Mouse (Mus musculus): Measurements from ENCODE around the gene Rai1. TPM values are rescaled to one million over a fixed set of nuclear protein-coding genes. Genes with fewer than 3 reads are reported as not detected.

Gene Rai1
- total RNA-seq, 1 experiment = 15.5 TPM

GRCm38 (mm10) chr11:60139734-60140371, 35.0 kb downstream of the Rai1 start:
- peak overlapping the region; percentile 90 to 99 for H3K4me3 ChIP-seq (ENCODE audit: insufficient read depth in 1 of 2, low read depth in 1 of 2, low read length in 2 of 2, poor library complexity in 1 of 2, severe bottlenecking in 1 of 2)
- no peak; the same call in 1 of the 2 replicates for TF ChIP-seq CHD2 (IDR thresholded peaks at IDR 0.05; ENCODE audit: low read depth, low read length)
- peak; percentile 63; the same call in 1 of the 2 replicates for TF ChIP-seq HCFC1 (IDR thresholded peaks at IDR 0.05; ENCODE audit: borderline replicate concordance, insufficient read depth, low read length)
- peak overlapping the region; percentile 69 for H3K9ac ChIP-seq (ENCODE audit: insufficient read depth, low read depth, low read length, poor library complexity, severe bottlenecking)
- peaks cover 0 to 10% of the 10 kb centered on the region in 2 experiments; a peak in 1 of 4 replicates for H3K4me1 ChIP-seq (ENCODE audit: control insufficient read depth in 2 of 2, insufficient read depth in 2 of 2, low read length in 2 of 2, poor library complexity in 1 of 2)
- in situ Hi-C loops (cut with MboI; ENCODE audit: low sequenced_read_pairs in 2 of 2, unreplicated experiment in 2 of 2) = no loop called here
- no peak overlapping the region for H3K27ac ChIP-seq (ENCODE audit: insufficient read depth, low read depth, low read length, poor library complexity, severe bottlenecking)
- no peaks in the 10 kb centered on the region for H3K36me3 ChIP-seq (ENCODE audit: control insufficient read depth, insufficient read depth, low read length, poor library complexity, severe bottlenecking)
- peak; percentile 50 for DNase-seq (ENCODE audit: low read depth, low spot score)
- no peaks in the 10 kb centered on the region for H3K9me3 ChIP-seq (ENCODE audit: control insufficient read depth, insufficient read depth, low read depth, low read length)

- TF ChIP-seq ZC3H11A (IDR thresholded peaks at IDR 0.05; ENCODE audit: borderline replicate concordance, low read depth, low read length) = no peak
- no peak for TF ChIP-seq CHD2 (IDR thresholded peaks at IDR 0.05; ENCODE audit: low read depth, low read length)
- TF ChIP-seq HCFC1 (IDR thresholded peaks at IDR 0.05; ENCODE audit: borderline replicate concordance, insufficient read depth, low read length) = no peak
- TF ChIP-seq MAFK (IDR thresholded peaks at IDR 0.05; ENCODE audit: insufficient read depth, low read depth, low read length) = no peak; the same call in 1 of the 2 replicates
- 0 out of 2 replicates have a peak, but pooled peaks have one; percentile 24 for TF ChIP-seq ZNF384 (IDR thresholded peaks at IDR 0.05; ENCODE audit: low read depth, low read length)
- in situ Hi-C loops (cut with MboI; ENCODE audit: low sequenced_read_pairs in 2 of 2, unreplicated experiment in 2 of 2) = no loop called here
- peak overlapping the region; percentile 69 for H3K9ac ChIP-seq (ENCODE audit: insufficient read depth, low read depth, low read length, poor library complexity, severe bottlenecking)
- DNase-seq (ENCODE audit: low read depth, low spot score) = no peak
- H3K4me1 ChIP-seq (ENCODE audit: control insufficient read depth in 2 of 2, insufficient read depth in 2 of 2, low read length in 2 of 2, poor library complexity in 1 of 2) = peaks cover 0 to 10% of the 10 kb centered on the region in 2 experiments; a peak in 1 of 4 replicates
- peak overlapping the region; percentile 90 to 99 for H3K4me3 ChIP-seq (ENCODE audit: insufficient read depth in 1 of 2, low read depth in 1 of 2, low read length in 2 of 2, poor library complexity in 1 of 2, severe bottlenecking in 1 of 2)
- 0 out of 2 replicates have a peak, but pooled peaks cover 4% of the 10 kb centered on the region for H3K36me3 ChIP-seq (ENCODE audit: control insufficient read depth, insufficient read depth, low read length, poor library complexity, severe bottlenecking)
- no peaks in the 10 kb centered on the region for H3K9me3 ChIP-seq (ENCODE audit: control insufficient read depth, insufficient read depth, low read depth, low read length)
- H3K27ac ChIP-seq (ENCODE audit: insufficient read depth, low read depth, low read length, poor library complexity, severe bottlenecking) = no peak overlapping the region
Observed at GRCm38 (mm10) chr11:60140586-60141284, 35.9 kb downstream of the Rai1 start.

GRCm38 (mm10) chr11:60141285-60141608, 36.4 kb downstream of the Rai1 start:
- H3K36me3 ChIP-seq (ENCODE audit: control insufficient read depth, insufficient read depth, low read length, poor library complexity, severe bottlenecking) = peaks cover 7% of the 10 kb centered on the region; the same call in 1 of the 2 replicates
- peaks cover 0 to 10% of the 10 kb centered on the region in 2 experiments; a peak in 1 of 4 replicates for H3K4me1 ChIP-seq (ENCODE audit: control insufficient read depth in 2 of 2, insufficient read depth in 2 of 2, low read length in 2 of 2, poor library complexity in 1 of 2)
- peak overlapping the region; percentile 27 to 90 for H3K4me3 ChIP-seq (ENCODE audit: insufficient read depth in 1 of 2, low read depth in 1 of 2, low read length in 2 of 2, poor library complexity in 1 of 2, severe bottlenecking in 1 of 2)

GRCm38 (mm10) chr11:60143086-60143485, 38.3 kb downstream of the Rai1 start:
- no peak overlapping the region for H3K4me3 ChIP-seq (ENCODE audit: insufficient read depth in 1 of 2, low read depth in 1 of 2, low read length in 2 of 2, poor library complexity in 1 of 2, severe bottlenecking in 1 of 2)
- no peak for DNase-seq (ENCODE audit: low read depth, low spot score)
- H3K27ac ChIP-seq (ENCODE audit: insufficient read depth, low read depth, low read length, poor library complexity, severe bottlenecking) = no peak overlapping the region
- peaks cover 8% of the 10 kb centered on the region; the same call in 1 of the 2 replicates for H3K36me3 ChIP-seq (ENCODE audit: control insufficient read depth, insufficient read depth, low read length, poor library complexity, severe bottlenecking)
- no peak for TF ChIP-seq CHD2 (IDR thresholded peaks at IDR 0.05; ENCODE audit: low read depth, low read length)
- TF ChIP-seq HCFC1 (IDR thresholded peaks at IDR 0.05; ENCODE audit: borderline replicate concordance, insufficient read depth, low read length) = no peak
- TF ChIP-seq MAFK (IDR thresholded peaks at IDR 0.05; ENCODE audit: insufficient read depth, low read depth, low read length) = no peak
- TF ChIP-seq ZNF384 (IDR thresholded peaks at IDR 0.05; ENCODE audit: low read depth, low read length) = no peak
- no peak for TF ChIP-seq ZC3H11A (IDR thresholded peaks at IDR 0.05; ENCODE audit: borderline replicate concordance, low read depth, low read length)
- peaks cover 0 to 10% of the 10 kb centered on the region in 2 experiments; a peak in 1 of 4 replicates for H3K4me1 ChIP-seq (ENCODE audit: control insufficient read depth in 2 of 2, insufficient read depth in 2 of 2, low read length in 2 of 2, poor library complexity in 1 of 2)
- H3K9me3 ChIP-seq (ENCODE audit: control insufficient read depth, insufficient read depth, low read depth, low read length) = no peaks in the 10 kb centered on the region
- in situ Hi-C loops (cut with MboI; ENCODE audit: low sequenced_read_pairs in 2 of 2, unreplicated experiment in 2 of 2) = no loop called here
- H3K9ac ChIP-seq (ENCODE audit: insufficient read depth, low read depth, low read length, poor library complexity, severe bottlenecking) = no peak overlapping the region

More at GRCm38 (mm10) chr11:60141285-60141608, 36.4 kb downstream of the Rai1 start:
- H3K9me3 ChIP-seq (ENCODE audit: control insufficient read depth, insufficient read depth, low read depth, low read length) = no peaks in the 10 kb centered on the region
- in situ Hi-C loops (cut with MboI; ENCODE audit: low sequenced_read_pairs in 2 of 2, unreplicated experiment in 2 of 2) = no loop called here
- peak overlapping the region; percentile 38; the same call in 1 of the 2 replicates for H3K9ac ChIP-seq (ENCODE audit: insufficient read depth, low read depth, low read length, poor library complexity, severe bottlenecking)
- no peak overlapping the region for H3K27ac ChIP-seq (ENCODE audit: insufficient read depth, low read depth, low read length, poor library complexity, severe bottlenecking)
- DNase-seq (ENCODE audit: low read depth, low spot score) = no peak
- no peak for TF ChIP-seq HCFC1 (IDR thresholded peaks at IDR 0.05; ENCODE audit: borderline replicate concordance, insufficient read depth, low read length)
- TF ChIP-seq MAFK (IDR thresholded peaks at IDR 0.05; ENCODE audit: insufficient read depth, low read depth, low read length) = no peak
- TF ChIP-seq CHD2 (IDR thresholded peaks at IDR 0.05; ENCODE audit: low read depth, low read length) = no peak
- no peak for TF ChIP-seq ZNF384 (IDR thresholded peaks at IDR 0.05; ENCODE audit: low read depth, low read length)
- no peak for TF ChIP-seq ZC3H11A (IDR thresholded peaks at IDR 0.05; ENCODE audit: borderline replicate concordance, low read depth, low read length)

Measured in ES-E14 (cell line).